Mouse (Mus musculus): ENCODE measurements at regions not wholly inside any gene's neighbourhood (a gene's known extent, or its start where the extent isn't known, plus 50 kb on each side); places are given as distances from the start of the nearest gene placed in this dataset.

DNA sequence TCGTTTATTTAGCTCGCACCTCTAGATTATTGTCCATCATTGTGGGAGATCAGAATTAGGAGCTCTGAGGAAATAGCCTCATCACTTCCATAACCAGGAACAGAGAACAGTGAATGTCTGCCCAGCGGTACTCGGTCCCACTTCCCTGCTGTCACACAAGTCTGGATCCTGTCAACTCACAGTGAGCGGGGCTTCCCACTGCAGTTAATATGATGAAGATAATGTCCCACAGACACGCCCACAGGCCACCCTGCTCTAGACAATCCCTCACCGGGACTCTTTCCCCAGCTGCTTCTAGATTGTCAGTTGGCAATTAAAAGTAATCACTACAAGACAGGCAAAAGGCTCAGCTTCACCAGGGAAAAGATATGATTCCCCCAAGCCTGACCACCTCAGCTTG lies 124.2 kb upstream of the Plekha5 start:
- peak; percentile 48 for DNase-seq

DNA sequence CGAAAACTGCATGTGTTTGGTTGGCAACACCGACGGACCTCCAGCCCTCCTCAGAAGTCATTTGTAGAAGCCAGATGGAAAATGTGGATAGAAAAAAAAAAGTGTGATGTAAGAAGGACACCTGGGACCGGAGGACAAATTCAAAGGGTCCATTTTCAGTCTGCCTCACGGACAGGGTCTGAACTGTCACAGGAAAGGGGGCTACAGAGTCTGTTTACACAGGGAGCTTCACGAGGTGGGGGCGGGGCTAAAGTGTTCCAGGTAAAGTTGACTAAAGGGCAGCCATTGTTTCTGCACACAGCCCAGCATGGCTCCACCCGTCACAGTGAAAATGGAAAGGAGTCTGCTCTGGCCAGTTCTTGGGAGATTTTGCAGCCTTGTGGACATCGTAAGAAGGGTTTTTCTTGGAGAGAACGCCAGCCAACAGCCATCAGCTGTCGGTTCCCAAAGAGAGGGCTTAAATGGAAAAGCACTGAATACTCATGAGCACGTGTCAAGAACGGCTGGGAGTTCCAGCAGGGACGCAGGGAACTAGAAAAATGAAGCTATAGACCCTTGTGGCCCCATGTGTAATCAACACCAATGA lies 125.8 kb upstream of the Plekha5 start:
- peak; percentile 52 for DNase-seq

DNA sequence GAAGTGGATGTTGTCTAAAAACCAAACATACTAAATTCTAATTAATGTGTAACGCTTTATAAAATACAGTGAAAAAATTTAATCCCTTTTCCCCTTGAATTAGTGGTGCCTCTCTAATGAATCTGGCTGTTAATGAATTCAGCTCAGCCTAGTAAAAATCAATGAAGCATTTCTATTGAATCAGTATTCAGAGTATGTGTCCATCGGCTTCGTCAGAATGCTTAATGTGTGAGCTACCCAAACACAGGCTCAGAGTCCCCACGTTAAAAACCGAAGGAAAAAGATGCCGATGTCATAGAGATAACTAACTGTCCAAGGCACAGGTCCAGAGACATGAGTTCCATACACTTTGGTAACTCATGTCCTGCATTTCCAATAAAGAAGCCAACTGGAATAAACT lies 126.3 kb upstream of the Plekha5 start:
- no peak for DNase-seq

DNA sequence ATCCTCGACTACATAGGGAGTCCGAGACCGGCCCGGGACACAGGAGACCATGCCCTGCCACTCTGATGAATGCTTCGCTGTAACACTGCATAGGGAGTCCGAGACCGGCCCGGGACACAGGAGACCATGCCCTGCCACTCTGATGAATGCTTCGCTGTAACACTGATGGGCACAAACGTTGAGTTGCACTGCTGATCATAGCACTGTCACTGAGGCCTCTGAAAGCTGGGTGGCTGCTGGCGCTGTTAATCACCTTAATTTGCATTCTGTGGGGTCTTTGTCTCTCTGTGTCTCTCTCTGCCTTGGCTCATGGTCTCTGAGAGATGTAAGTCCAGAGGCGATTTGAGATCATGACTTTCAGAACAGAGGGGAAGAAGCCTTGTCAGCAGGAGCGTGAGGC lies 133.7 kb upstream of the Plekha5 start:
- no peak for DNase-seq

DNA sequence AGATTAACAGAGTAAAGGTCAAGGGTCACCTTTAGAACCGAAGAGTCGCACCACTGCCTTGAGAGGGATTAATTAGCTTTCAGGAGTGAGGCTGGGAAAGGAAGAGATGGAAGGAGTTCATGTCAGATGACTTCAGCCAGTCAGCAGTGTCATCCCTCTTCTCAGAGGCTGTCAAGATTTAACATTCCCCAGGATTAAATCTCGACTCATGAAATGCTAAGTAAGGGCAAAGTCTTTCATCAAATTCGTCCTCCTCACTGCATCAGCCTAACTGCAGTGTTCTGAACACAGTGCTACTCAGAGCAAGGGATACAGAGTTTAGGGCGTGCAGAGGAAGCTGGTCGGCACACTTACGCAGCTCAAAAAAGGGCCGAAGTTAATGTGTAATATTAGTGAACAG lies 135.1 kb upstream of the Plekha5 start:
- DNase-seq = no peak

DNA sequence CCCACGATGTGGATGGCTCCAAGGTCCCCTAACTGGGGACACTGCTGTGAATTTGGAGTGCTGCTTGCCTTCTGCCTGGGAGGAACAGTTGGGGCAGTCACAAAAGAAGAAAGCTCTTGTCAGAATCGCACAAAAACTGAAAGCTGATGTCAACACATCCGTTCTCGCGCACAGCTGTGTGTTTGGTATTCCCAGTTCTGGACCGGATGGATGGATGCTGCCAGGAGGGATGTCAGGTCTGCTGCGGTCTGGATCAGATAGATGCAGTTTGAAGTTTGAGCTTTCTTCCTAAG lies 141.6 kb upstream of the Plekha5 start:
- DNase-seq = peak; percentile 32

DNA sequence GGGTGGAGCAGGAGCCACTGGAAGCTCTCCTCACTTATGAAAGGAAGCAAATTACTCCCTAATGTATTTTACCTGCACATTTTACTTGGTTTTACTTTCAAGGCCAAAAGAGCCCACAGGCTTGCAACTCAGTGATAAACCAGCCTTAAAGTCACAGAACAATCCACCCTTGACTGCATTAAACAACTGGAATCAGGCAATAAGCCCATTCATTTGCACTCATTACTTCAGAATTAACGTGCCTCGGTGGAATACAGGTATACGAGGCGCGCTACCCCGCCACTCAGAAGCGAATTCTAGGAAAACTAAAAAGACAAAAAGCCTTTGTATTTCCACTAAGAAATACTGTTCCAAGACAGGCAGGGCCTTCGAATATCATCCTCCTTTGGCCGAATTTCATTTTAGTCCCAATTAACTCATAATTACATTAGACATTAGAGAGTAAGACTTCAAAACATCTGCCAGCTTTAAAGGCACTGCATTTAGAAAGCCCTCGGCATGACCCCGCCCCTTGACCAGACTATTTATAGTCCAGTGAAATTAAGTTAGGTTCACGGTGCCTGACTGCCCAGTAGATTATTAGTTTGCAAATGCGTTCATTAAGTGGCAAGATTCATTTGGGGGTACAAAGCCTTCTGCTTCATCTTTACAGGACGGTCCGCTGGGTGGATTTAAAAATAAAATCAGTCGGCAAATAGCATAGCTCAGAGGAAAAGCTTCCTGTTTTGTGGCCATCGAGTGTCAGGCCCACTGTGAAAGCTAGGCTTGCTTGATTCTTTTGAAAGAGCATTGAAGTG lies 142.2 kb upstream of the Plekha5 start:
- DNase-seq = peak; percentile 18

DNA sequence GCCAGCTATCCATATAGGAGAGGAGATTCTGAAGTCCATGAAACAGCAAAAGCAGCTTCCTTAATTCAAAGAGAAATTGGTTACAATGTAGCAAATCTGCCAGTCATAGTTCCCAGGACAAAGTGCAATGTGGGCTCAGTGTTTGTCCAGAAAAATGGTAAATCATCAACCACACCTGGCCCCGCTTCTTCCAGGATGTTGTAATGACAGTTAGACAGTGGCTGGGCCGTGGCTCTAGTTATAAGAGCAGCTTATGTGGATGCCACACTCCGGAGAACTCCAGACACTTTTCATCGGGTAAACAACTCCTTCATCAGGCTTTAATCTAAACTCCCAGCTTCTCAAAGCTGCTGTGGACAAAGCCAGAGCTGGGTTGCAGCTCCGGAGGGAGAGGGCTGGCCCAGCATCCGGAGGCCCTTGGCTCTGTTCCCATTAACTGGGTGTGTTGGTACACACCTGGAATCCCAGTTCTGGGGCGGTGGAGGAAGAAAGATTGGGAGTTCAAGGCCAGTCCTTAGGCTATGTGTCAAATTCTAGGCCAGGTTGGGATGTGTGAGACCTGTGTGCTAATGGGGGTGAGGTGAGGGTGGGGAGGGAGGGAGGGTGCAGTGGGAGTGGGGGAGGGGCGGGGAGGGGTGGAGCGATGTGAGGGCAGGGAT lies 142.9 kb upstream of the Plekha5 start:
- peak; percentile 14 for DNase-seq

DNA sequence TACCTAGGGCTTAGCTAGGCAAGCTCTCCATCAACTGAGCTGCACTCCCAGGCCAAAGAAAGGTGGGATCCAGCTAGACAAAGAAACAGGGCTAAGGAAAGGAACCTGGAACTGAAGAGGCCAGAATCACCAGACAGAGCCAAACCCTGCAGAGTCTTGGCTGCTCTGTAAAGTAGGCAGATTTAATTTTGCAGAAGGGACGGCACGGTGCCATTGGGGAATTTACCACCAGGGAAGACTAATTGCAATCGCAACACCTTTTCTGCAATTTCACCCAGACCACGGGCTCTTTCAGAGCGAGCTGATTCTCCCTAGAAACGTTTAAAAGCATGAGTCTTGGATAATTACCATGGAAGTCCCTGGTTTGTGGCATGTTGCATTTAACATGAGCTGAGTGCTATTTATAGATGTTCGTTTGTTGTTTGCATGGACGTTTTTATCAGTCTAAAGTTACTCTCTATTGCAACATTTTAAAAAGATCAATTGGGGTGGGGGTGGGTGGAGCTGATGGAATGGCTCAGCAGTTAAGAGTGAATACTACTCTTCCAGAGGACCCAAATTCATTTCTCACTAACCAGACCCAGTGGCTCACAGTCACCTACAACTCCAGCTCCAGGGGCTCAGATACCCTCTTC lies 144.0 kb upstream of the Plekha5 start:
- DNase-seq = no peak

DNA sequence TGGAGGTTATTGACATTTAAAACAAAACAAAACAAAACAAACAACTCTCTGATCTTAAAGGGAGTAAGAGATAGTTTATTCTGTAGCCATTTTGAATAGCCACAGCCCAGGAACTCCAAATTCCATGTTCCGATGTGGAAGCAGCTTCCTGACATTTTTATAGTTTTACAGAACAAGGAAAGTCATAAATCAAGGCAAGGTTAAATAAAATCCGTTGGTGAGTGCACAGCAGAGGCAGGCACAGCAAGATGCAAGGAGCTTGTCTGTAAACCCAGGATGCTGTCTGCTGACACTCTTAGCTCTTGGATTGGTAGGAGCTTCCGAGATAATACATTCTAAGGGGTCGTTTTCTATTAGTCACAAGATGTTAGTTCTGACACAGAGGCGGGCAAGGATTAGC lies 145.1 kb upstream of the Plekha5 start:
- no peak for DNase-seq

DNA sequence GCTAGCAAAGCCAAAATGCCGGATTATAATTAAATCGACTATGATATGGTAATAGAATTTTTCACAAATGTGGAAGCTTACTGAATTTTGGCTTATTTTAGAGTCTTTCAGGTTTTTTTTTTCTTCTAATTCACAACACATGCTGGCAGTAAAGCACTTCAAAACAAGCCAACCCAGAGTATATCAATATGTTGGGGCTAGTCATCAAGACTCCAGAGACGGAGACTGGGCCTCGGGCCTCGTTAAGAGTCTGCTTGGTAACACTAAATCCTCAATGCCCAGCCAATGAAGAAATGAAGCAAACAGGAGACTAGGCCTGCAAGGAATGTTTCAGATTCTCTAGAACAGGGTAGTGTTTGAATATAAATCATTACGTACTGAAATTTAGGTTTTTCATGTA lies 153.3 kb upstream of the Plekha5 start:
- no peak for DNase-seq

DNA sequence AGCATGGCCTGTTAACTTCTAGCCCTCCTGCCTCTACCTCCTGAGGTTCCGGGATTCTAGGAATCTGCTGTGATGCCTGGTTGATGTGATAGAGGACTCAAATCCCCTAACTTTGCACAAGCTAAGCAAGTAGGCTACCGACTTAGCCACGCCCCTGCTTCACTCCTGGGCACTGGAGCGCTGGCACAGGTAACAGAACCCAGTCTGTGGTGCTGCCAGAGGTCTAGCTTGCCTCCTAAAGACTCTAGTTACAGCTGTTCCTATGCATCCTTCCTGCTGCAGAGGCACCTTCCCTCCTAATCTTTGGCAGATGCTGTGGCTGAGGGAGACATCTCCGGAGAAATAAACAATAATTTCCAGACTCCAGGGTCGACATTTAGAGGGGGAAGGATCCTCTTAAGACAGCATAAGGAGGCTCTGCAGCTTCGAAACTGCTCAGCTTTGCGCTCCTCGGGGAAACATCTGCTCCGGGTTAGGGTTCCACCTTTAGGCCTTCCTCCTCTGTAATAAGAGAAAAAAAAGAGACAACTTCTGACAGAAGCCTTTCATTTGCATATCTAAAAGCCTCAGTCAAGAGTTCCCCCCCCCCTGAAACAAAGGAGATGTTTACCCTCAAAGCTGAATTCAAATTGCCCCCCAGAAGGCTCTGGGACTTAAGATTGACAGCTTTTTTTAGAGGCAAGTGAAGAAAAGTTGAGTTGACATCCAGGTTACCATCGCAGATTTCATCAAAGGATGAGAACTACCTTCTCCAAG lies 155.4 kb upstream of the Plekha5 start:
- DNase-seq = no peak

DNA sequence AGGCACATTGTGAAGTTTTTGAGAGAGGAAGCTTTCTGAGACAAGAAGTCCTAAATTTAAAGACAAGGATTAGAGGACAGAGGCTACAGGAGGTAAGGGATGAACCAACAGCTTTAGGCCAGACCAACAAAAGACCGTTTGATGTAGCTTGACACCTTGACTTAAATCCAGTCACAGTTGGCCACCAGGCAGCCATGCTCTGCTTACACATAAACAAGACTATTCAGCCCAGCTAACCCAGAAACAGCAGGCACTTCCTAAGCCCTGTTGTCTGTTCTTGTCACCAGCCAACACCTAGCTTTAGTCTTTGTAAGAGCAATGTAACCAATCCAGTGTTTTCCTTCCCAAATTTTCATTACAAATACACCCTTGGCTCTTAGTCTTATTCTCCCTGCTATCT lies 159.9 kb upstream of the Plekha5 start:
- no peak for DNase-seq

DNA sequence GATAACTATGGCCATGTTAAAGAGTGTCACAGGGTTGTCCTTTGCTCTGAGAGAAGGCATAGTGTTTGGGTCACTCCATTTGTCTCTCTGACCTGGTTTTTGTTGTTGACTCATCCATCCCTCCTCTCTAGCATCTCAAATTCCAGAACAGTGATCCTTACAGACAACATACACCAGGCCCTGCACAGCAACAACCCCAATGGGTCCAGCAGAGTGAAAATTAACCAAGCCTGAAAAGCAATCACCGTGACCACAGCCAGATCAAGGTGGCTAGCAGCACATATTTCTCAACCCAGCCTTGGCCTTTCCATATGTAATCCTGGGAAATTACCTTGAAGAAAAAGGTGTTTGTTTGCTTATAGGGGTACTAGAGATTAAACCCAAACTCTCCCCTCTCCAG lies 162.0 kb upstream of the Plekha5 start:
- no peak for DNase-seq

DNA sequence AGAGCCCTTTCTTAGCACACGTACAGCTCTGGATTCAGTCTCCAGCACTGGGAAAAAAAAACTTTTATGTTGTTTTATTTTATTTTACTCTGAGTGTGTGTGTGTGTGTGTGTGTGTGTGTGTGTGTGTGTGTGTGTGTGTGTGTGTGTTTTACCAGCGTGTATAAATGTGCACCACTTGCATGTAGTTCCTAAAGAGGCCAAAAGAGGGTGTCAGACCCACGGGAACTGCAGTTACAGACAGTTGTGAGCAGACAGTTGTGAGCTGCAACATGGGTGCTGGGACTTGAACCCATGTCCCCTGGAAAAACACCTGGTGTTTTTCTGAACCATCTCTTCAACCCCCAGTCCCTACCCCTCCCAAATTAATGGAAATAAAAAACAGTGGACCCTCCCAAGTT lies 165.1 kb upstream of the Plekha5 start:
- DNase-seq = no peak

DNA sequence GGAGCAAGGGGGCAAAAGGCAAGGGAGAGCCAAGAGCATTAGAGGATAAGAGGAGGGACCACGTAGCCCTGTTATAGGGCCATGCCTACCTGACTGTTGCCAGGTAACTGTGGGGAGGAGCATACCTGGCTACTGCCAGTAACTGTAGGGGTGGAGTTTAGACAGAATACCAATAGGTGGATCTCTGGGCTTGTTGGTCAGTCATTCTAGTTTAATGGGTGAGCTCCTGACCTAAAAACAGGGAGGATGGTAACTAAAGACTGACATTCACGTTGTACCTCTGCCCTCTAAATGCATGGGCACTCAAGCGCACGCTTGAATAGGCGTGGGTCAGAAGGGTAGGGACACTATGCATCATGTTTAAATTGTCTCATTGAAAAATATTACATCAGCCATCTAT lies 165.8 kb upstream of the Plekha5 start:
- DNase-seq = no peak

DNA sequence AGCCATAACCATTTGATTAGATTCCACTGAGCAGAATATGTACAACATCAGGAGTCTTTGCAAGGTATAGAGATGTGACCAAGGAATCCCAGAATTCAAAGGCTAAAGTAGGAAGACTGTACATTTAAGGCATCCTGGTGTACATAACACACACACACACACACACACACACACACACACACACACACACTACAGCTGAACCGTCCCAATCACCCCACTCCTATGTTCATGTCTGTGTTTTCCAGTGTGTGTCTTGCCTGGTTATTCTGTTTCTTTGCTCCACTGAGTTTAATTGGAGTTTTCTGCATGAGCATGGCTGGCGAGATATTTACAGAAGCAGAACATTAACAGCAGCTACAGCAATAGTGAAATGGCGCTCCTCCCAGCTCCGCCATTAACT lies 172.3 kb upstream of the Plekha5 start:
- no peak for DNase-seq

DNA sequence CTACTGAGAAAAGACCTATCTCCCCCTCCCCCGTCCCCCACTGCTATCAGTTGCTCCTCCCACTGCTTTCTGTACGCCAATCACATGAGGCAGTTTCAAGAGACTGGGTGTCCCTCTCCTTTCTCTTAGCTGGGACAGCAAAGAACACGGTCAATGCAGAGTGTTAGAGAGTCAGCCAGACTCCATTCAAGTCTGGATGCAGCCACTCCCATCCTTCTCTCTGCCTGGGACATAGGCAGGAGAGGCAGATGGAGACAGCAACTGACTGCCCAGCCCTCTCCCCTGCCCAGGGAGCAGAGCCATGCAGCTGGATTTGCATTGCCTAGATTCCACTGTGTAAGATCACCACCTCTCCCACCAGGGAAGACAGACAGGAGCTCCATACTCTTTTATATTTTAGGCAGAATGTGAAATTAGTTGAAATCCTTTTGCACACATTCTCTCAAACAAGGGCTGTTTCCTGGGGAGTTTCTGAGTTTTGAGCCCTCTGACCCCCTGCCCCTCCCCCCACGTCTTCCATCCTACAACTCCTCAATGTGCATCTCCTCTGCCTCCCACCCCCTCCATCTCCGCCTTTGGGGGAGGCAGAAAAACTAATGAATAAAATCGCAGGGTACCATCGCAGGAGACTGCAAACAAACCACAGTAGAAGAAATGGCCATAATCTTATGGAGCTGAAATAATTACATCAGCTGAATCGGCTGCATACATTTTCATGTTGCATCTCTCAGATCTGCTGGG lies 180.3 kb upstream of the Plekha5 start:
- no peak for DNase-seq

DNA sequence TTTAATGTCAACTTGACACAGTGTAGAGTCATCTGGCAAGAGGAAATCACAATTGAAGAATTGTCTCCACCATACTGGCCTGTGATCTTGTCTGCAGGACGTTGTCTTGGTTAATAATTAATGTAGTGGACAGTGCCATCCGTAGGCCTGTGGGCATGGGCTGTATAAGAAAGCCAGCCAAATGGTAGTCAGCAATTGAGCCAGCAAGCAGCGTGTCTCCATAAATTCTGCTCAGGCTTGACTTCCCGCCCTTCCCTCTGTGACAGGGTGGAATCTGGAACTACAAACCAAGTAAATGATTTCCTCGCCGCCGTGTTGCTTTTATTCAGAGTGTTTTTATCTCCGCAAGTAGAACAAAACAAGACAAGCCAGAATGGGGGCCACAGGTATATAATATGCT lies 184.5 kb upstream of the Plekha5 start:
- no peak for DNase-seq

DNA sequence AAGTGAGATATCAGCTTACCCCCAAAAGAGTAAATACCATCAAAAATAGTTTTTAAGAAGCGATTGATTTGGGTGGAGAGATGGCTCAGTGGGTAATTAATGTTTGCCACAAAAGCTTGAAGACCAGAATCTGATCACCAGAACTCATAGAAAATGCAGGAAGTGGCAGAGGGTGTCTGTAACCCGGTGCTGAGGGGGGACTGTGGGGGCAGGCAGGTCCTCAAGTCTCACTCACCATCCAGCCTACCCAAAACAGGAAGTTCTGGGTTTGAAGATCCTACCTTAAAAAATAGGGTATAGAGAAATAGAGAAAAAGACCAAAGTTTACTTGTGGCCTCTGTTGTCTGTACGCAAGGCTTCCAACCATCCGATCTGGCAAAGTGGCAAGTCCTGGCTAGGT lies 190.3 kb upstream of the Plcz1 start:
- DNase-seq = no peak

DNA sequence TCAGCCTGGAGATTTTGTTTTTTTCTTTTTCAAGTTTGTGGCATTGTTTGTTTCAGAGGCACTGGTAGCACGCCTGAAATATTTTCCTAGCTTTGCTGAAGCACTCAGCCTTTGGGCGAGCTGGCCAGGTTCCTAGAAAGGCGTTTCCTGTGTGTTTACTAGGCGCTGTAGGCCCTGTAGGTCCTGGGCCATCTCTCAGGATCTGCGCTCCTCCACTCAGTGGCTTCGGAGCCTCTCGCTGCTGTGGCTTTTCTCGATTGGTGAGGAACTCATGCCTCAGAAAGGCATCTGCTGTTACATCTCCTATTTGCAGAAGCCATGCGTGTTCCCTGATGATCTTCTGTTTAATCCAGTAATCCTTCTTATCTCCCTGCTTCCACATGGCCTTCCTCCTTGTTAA lies 188.0 kb upstream of the Plcz1 start:
- DNase-seq = peak; percentile 69

DNA sequence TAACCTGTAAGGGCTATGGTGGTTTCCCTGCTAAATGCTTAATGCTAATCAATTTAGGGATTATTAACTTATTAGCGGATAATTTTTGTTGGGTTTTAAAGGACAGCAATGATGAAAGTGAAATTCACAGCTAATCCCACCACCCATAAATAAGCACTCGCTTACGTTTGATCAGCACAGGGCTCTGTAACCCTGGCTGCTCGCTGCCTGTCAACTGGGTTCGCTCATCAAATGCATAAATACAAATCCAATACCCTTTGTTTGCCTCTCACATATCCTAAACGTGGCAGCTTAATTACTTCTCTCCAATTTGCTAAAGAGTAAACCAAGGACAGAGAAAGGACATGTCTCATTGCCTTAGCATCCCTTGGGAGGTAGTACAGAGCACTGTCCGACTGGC lies 187.5 kb upstream of the Plcz1 start:
- DNase-seq = no peak
